Mouse (Mus musculus): Measurements from ENCODE around the gene Msi2.

Gene Msi2

DNA sequence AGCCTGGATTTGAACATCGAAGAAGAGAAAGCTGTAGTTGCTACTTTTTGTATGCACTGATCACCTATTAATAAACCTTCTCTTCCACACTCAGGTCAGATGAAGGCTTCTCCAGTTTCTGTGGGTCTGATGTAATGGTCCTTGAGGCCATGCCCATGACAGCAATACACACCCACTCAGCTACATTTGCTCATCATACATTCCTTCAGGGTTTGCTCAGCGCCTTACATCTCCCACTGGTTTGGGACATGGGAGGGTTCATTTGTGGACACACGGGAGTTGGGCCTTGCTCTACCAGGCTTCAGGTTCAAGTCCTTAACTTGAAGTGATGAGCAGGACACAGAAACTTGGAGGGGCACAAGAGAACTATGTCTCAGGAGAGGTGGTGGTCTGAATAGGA lies 380.4 kb downstream of the Msi2 start:
- DNase-seq = no peak

DNA sequence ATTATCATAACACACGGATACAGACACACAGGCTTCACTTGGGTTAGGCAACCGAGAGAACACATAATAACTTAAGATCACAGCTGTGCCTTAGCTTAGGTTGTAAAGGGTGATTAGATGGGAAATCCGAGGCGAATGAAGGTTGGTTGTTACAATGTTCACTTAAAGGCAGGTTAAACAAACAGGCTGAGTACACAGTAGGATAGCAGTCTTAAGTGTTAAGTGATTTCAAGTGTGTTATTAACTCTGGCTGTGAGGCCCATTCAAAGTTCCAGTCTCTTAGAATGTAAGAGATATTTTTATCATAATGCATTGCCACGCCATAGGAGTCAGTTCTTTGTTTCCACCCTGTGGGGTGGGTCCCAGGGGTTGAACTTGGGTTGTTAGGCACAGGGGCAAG lies 383.4 kb downstream of the Msi2 start:
- DNase-seq = no peak

DNA sequence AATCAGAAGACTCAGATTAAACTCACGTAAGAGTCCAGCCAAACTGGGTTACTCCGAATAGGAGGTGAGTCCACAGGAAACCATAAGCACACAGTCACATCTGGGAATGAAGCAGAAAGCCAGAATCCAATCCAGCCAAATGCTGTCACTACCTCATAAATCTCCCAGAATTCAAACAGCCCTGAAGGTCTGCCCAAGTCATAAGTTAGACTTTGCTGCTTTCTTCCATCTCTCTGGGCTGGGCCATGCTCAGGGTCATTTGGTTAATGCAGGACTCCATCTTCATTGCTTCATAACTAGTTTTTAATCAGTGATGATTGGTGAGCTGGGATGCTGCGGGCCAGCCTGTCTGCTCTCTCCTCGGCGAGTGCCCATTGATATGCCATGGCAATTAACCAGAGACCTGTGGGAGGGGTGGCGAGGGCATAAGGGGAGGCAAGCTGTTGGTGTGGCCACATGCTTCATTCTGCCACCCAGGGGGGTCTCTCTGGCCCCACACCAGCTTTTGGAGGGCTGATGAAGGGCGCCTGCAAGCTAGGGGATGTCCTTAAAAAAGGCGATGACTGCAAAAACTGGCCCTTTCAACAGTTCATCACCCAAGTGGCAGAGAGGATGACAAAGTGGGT lies 385.9 kb downstream of the Msi2 start:
- no peak for DNase-seq

DNA sequence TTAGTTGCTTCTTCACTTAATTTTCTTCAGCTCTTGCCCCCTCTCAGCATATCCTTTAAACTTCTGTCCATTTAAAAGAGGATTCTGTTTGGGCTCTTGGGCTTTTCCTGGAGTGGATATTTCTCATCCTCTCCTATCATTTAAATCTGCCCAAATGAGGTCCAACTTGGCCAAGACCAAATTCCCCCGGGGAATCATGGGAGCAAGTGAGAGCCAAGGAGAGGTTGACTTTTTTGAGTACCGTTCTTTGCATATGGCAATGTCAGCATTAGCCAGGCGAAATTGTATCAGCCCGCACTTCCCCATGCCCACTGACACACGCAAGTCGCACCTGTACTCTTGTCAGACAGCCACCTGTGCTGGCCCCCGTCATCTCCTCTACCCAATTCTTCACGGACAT lies 386.6 kb downstream of the Msi2 start:
- no peak for DNase-seq

DNA sequence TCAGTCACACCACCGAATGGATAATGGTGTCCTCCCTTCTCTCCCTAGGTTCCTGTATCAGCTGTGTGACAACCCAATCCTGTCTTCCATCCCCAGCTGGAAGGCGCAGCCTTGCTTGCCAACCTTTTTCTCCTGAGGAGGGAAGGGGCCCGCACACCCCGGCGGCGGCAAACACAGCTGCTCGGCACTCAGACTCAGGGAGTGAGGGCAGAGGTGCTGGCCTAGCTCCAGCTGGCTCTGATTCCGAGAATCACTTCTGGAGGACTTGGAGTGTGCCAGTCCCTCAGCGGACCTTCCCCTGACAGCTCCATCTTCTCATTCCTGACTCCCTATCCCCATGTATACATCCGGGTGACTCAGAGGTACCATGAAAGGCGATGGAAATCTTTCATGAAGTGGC lies 387.5 kb downstream of the Msi2 start:
- peak; percentile 69 for DNase-seq

DNA sequence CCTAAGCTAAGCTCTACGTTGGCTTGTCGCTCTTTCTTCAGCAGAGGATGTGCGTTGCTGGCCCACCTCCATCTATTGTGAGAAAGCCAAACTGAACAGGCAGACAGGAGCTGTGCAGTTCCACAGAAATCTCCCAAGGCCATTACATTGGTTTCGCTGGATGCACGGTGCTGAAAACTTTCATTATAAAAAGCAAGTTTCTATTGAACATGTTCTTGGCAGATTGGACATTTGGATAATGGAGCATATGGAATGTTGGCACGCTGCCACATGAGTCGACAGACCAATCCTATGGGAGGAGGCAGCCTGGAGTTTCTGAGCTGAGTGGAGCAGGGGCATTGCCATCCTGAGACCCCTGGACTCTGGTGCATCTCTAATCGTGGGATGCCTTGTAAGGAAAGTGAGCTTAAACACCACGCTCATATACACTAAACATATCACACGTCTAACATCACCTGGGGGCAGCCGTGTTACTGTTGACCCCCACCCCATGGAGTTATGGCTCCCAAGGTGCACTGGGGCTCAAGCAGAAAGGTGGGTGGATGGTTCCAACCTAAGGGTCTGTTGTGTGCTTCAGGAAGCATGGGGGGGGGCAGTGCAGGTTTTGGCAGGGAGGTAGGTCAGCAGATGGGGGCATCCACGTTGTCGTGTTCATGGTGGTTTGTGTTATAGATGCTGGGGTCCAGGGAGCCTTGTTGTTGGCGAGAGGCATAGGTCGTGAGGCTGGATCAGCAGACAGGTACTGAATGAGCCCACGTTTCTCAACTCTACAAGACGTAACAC lies 389.3 kb downstream of the Msi2 start:
- DNase-seq = peak; percentile 22

DNA sequence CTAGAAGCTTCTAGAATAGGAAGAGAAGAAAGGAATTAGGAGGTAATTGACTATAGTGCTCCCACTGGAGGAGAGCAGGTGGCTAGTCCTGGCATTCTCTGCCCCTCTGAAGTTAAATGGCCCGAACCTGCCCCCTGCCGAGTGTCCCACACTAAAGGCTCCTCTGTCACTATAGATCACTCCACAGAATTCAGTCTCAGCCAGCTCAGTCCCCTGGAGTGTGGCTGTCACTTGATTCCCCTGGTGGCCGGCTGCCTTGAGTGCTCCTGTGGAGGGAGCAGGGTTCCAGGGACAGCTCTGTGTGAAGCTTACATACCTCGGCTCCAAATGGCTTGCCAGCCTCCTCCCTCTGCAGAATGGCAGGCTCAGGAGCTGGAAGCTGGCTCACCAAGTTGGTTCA lies 391.3 kb downstream of the Msi2 start:
- no peak for DNase-seq

DNA sequence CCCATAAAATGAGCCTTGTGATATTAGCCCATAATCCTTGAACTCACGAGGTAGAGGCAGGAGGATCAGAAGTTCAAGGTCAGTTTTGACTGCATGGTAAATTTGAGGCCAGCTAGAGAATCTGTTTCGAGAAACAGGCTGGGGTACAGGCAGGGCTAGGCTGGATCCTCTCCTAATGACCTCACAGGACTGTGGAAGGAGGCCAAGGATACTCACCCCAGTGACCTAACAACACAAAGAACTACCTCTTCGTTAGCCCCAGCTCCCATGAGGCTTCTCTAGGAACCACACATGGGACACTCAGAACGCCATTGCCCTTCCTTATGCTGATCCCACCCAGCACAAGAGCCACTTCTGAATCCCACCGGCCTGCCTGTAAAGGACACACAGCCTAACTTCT lies 399.5 kb downstream of the Msi2 start:
- DNase-seq = no peak

DNA sequence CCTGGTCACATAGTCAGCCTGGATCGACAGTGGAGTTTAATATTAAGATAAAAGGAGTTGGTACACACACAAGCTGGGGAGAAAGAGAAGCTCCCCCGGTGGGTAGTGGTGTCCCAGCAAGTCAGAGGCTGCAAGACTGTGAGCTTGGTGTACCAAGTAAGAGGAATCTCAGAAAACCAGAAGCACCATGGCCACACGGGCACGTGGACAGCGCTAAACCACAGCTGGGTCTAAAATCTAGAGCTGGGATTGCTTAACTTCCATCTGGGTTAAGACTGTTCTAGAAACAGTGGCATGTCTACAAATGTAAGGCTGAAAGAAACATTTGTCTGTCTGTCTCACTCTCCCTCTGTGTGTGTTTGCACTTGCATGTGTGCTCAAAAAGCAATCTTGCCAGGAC lies 402.9 kb downstream of the Msi2 start:
- no peak for DNase-seq

DNA sequence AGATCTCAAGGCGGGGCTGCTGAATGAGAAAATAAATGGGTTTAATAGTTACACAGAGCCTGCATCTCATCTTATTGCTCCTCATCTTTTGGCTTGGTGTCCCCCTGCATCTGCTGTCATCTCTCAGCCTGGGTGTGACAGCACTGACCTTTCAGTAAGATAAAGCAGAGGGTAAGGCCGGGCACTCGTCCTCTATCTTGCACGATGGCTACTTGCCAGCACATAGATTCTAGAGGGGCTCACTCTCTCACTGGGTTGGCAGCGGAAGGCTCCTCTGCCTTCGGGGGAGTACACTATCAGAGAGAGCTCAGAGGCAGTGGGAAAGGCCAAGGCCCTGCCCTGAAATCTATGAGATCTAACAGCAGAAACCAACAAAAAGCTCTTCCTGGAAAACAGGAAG lies 403.8 kb downstream of the Msi2 start:
- DNase-seq = no peak

DNA sequence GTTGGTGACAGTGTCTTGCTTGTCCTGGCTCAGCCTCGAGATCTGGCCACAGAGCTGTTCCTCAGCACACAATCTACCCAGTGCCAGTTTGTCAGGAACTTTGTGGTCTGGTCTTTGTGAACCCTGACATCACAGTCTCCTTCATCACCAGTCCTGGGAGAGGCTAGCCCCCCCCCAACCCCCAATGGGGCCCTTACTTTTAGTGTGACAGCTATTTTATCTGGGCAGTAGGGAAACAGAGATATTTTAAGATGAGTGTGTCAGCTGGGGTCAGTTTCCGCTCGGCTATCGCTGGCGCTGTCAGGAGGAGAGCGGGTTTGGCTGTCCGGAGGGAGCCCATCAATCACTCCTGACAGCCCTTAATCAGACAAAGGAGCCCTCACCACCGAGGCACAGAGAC lies 404.8 kb downstream of the Msi2 start:
- no peak for DNase-seq

DNA sequence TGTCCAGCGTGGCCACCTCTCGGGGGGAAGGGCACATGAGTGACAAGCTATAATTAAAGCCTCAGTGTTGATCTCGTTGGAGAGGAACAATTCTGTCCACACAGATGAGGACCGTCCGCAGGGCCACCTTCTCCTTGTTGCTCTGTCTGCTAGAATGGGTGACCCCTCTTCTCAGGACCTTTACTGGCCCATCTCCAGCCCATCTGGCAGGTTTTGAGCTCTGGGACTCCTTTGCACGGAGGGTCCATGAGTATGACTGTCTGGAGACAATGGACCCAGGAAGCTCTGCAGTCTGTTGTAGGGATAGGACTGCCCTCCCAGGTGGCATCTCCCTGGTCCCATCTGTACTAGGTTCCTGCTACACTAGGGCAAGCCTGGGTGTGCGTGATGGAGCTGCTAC lies 406.7 kb downstream of the Msi2 start:
- DNase-seq = no peak

DNA sequence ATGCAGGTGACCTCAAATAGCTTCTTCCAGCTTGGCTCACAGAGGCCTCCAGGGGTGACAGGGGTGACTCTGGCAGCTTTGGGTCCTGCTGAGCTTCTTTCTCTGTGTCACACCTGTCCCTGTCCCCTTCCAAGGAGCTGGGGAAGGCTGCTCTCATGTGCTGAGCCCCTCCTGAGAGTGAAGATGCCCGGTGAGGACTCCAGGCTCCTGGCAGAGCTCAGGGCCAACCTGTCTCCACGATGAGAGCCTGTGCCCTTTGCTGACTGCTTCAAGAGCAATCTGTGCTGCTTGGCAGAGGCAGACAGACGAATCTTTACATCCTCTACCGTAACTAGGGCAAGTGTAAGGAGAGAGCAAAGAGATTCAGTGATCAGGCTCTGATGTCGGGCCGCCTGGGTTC lies 407.5 kb downstream of the Msi2 start:
- DNase-seq = no peak

DNA sequence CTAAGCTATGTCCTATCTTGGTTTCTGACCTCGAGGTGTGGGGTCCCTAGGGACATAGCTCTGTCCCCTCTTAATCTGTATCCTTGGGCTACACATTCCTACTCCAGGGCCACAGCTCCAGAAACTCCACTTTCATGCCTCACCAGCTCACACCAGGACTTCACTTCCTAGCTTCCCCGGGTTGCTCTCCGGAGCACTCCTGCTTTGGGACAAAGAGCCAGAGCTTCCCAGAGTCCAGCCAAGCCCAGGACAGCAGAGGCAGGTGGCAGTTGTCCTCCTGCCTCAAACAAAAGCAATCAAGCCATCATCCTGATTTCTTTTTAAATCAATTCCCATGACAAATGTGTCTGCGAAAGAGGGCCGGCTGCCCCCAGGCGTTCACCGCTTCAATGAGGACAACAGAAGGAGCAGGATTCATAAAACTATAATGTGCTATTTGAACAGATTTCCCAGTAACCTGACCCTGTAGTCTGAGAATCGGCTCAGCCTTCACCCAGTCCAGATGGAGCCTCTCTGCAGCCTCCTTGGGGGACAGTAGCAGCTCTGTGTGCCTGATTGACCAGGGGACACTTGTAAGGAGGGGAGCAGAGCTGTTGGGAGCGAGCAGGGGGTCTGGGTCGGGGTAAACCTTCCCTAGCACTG lies 409.1 kb downstream of the Msi2 start:
- DNase-seq = no peak

DNA sequence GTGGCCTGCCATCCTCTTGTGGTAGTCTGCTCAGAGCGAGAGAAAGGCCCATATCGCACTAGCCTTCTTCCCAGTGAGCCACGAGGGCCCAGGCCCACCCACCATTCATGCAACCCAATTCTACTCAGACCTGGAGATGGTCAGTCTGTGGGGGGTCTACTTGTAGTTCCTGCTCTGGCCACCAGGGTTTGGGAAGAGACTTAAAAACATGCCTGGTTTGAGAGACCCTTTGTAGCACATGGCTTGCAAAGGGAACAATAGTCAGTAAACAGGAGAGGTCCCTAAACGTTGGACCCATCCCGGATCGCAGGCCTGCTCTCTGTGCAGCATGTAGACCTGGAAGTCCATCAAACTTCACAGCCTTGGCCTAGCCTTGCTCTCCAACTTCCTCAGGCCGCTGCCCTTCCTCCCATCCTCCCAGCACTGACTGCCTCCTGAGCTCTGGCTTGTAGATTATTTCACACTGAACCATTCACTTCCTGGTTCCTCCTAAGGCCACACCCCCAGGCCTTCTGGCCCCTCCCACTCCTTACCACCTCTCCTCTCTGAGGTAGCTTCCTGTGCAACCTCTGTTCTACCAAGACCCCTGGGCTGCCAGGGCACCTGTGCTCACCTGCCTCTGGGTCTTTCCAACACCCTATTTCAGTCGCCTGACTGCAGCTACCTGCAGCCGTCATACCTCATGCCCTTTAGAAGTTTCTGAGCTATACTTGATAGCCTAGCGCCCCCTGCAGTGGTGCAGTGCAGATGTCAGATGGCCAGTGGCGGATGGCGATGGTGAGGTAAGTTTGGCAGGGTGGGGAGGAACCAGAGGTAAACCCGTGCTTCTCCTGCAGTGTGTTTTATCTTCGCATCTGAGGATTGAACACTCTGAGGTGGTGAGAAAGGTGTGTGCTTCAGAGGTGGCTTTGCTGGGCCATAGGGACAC lies 410.4 kb downstream of the Msi2 start:
- DNase-seq = no peak

DNA sequence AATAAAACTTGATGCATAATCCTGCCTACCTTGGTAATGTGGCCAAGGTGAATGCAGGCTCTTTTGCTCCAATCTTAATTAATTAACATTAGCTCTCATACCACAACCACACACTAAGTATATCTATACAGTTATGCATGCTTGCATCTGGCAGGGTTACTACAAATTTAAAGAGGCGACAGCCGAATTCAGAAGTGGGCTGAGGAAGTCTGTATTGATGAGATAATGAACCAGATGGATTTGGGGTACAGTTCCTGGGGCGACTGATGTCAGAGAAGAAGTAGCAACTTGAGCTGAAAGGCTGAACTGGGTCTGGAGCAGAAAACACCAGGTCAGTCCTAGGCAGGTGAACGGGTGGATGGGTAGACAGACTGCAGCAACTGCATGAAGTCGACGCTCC lies 412.6 kb downstream of the Msi2 start:
- DNase-seq = no peak

DNA sequence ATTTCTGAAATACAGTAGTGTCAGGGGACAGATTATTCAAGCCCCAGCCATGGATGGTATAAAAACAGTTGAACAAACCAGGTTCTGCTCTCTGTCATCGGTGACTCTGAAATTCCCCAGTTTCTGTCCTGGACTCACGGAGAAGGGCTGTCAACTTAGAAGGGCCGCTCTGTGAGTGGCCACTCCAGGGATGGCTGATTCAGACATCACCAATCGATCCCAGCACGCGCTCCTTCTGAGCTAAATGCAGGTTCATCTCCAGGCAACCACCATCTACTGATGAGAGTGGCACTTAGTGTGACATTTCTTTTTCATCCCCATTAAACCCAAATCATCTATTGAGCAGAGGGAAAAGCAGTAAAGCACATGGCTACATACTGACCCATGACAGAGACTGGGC lies 416.7 kb downstream of the Msi2 start:
- DNase-seq = no peak

DNA sequence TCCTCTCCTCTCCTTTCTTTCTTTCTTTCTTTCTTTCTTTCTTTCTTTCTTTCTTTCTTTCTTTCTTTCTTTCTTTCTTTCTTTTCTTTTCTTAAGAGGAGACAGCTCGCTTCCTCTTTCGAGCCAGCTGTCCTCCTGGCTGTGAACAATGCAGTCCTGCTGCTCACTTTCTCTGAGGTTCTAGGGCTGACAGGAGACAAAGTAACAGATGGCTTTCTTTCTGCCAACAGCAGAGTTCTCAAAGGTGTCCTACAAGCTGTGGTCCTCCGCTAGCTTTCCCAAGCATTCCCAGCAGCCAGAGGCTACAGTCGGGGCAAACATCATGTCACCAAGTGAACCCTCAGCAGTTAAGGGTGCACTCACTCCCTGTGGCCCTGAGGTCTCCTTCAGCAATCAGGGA lies 419.0 kb downstream of the Msi2 start:
- no peak for DNase-seq

DNA sequence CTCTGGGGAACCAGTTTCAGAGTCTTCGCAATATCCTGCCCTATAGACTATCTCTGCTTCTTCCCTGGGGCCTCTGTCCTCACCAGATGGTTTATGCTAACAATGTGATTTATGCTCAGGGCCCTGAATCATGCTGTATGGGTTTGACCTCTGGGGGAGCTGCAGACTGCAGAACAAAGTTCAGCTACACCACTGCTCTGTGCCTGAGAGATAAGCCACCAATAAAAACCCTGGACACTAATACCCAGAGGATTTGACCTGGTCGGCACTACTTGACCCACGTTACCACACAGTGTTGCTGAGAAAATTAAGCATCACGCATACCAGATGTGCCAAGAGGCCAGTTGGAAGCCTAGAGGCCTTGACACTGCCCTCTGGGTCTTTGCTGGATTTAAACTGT lies 420.8 kb downstream of the Msi2 start:
- no peak for DNase-seq

DNA sequence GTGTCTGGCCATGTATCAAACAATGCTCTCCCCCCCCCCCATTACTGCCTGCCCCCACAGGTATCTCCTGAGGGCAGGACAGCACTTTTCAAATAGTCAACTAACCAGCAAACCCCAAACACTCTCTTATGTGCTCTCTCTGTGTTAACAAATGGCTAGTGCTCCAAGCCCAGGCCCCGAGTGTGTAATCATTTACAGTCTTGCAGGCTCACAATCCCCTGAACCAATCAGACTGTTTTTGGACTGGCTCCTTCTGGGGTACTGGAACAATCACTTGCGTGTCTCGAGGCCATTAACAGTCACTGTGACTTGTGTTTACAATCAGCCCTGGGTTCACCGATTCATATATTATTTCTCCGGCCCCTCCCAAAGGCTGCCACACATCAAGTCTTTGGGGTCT lies 423.0 kb downstream of the Msi2 start:
- DNase-seq = no peak

DNA sequence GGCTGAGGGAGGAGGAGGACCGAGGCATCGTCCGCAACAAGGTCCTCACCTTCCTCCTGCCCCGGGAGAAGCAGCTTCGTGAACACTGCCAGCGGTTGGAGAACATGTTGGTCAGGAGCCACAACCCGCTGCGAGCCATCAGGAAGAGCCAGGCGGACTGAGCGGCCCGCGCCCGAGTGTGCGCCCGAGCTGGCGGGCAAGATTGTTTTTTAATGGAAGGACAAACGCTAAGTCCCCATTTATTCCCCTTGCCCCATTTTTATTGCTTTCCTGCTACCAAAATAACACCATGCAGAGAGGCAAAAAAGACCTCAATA lies 424.0 kb downstream of the Msi2 start:
- no peak for DNase-seq

DNA sequence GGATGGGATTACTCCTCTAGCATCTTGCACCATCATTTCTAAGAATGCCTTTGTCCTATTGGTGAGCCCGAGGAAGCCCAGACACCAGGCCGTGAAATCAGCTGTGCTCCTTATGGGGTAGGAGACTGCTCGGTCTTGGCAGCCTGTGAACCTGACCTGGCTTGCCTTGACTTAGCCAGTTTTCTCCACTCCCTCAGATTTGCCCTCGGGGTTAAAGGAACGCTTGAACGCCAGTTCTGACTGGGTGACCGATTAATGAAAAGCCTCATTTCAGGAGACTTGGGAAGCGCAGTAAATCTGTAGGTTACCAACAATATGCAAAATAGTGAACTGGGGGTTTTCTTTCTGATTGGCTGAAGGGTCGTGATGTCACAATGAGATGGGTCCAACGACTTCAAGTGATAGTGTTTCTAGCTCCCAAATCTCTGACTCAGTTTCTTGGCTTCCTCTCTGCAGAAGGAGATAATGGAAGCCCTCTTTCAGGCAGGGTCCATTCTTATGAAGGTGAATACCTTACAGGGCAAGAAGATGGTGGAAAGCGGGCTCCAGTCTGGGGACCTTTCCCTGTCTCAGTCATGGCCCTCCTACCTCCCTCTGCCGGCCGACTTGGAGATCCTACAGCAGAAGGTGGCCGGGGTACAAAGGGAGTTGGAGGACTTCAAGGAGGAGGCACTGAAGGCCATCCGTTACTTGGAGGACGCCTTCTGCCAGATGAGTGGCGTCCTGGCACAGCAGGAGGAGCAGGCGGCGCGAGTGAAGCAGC lies 424.5 kb downstream of the Msi2 start, which contains the start of gene Ccdc182:
Gene Ccdc182 (plus strand): TSS at position 428 of the 763 bp plus-strand sequence.
- DNase-seq = no peak

DNA sequence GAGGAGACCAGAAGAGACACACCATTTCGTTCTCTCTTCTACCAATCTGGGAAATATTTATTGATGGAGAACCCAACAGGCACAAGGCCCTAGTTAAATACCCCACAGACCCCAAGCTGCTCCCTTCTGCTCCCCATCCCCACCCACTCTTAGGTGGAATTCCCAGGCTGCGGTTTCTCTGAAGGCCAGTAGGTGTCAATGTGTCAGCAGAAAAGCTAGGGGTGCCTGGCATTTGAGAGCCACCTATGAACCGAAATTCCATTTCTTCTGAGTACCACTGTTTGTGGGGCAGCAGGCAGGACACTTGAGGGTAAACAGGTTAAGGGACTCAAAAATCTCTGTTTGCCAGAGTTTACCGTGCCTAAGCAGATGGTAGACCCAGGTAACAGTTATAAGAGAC lies 426.6 kb downstream of the Msi2 start:
- no peak for DNase-seq
